Mouse (Mus musculus): ENCODE measurements at regions not wholly inside any gene's neighbourhood (a gene's known extent, or its start where the extent isn't known, plus 50 kb on each side); places are given as distances from the start of the nearest gene placed in this dataset.

DNA sequence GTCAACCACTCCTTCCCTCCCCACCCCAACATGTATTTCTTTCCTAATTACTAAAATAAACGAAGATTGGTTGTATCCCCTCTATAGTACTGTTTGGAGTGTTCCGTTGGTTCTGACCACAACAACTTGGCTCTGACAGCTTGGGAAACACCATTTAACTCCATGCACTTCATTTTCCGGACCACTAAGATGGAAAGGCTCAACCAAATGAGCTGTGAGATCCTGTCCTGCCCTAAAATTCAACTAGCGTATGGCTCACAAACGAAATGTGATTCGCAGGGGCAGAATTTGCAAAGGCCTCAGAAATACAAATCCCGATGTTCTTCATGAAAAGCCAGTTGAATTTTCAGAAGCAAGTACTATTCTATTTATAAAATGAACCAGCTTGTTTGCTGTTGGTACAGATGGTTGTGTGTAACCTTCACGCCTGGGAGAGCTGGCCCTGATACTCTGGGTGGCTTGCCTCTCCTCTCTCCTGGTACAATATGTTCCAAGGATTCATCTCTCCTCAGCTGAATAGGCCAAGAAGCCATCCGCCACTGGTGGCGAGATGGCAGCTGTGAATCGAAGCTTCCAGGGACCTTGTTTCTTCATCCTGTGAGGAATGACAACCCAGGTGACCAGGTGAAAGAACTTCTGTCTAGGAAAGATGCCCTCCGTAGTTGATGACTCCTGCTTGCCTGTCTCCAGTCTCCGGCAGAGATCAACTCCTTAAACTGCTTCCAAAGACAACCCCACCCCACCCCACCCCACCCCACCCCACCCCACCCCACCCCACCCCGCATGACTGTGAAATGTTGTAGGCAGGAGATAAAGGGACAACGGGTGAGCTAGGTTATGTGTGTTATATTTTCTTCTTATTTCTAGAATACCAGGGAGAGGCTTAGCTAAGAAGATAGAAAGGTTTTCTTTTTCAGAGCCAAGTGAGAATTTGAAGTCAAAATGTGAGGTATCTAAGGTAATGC lies 237.7 kb upstream of the Map3k1 start:
- H3K4me1 ChIP-seq (replicated peaks; ENCODE audit: control insufficient read depth, insufficient read depth, low read length) = no peaks in the 10 kb centered on the region
- H3K27ac ChIP-seq (ENCODE audit: low read length) = no peak overlapping the region
- H3K4me3 ChIP-seq (replicated peaks; ENCODE audit: low read length) = no peak overlapping the region
- H3K9ac ChIP-seq (replicated peaks; ENCODE audit: low read depth, low read length) = no peak overlapping the region
- no peaks in the 10 kb centered on the region for H3K36me3 ChIP-seq (ENCODE audit: control insufficient read depth, insufficient read depth)
- WGBS = 90% methylated on average over 15 of the region's 15 CpGs
- H3K27me3 ChIP-seq (replicated peaks; ENCODE audit: control insufficient read depth, insufficient read depth, low read length) = no peaks in the 10 kb centered on the region
- no peak for ATAC-seq
- H3K9me3 ChIP-seq (ENCODE audit: control insufficient read depth, low read length) = no peaks in the 10 kb centered on the region
- no peak overlapping the region for H3K4me2 ChIP-seq (ENCODE audit: low read length)

GRCm38 (mm10) chr13:112047408-112047807 lies 238.6 kb upstream of the Map3k1 start:
- H3K4me1 ChIP-seq (replicated peaks; ENCODE audit: control insufficient read depth, insufficient read depth, low read length) = no peaks in the 10 kb centered on the region
- H3K27me3 ChIP-seq (replicated peaks; ENCODE audit: control insufficient read depth, insufficient read depth, low read length) = no peaks in the 10 kb centered on the region
- H3K4me3 ChIP-seq (replicated peaks; ENCODE audit: low read length) = no peak overlapping the region
- WGBS = 67% methylated on average over 3 of the region's 3 CpGs
- no peak overlapping the region for H3K4me2 ChIP-seq (ENCODE audit: low read length)
- H3K27ac ChIP-seq (ENCODE audit: low read length) = no peak overlapping the region
- H3K9ac ChIP-seq (replicated peaks; ENCODE audit: low read depth, low read length) = no peak overlapping the region
- no peak for ATAC-seq
- H3K9me3 ChIP-seq (ENCODE audit: control insufficient read depth, low read length) = no peaks in the 10 kb centered on the region
- no peaks in the 10 kb centered on the region for H3K36me3 ChIP-seq (ENCODE audit: control insufficient read depth, insufficient read depth)

DNA sequence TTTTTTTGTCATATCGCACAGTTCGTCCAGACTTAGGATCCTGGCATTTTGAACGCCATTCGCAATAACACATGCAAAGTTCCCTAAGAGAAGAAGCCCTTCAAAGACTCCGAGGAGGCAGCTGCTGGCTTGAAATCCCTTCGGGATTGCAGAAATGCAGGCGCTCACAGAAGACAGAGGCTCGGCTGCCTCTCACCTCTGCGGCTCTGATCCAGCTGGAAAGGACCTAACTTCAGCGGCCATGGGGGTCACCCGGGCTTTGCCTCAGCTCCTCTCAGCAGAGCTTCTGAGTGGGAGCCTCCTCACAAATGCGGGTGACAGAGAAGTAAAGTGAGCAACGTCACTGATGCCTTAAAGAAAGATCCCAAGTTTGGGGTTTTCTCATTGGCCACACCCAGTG lies 239.1 kb upstream of the Map3k1 start:
- no peak for ATAC-seq

GRCm38 (mm10) chr13:112048327-112048726 lies 239.5 kb upstream of the Map3k1 start:
- H3K9ac ChIP-seq (replicated peaks; ENCODE audit: low read depth, low read length) = no peak overlapping the region
- H3K36me3 ChIP-seq (ENCODE audit: control insufficient read depth, insufficient read depth) = no peaks in the 10 kb centered on the region
- no peaks in the 10 kb centered on the region for H3K4me1 ChIP-seq (replicated peaks; ENCODE audit: control insufficient read depth, insufficient read depth, low read length)
- no peaks in the 10 kb centered on the region for H3K9me3 ChIP-seq (ENCODE audit: control insufficient read depth, low read length)
- H3K4me3 ChIP-seq (replicated peaks; ENCODE audit: low read length) = no peak overlapping the region
- no peak overlapping the region for H3K27ac ChIP-seq (ENCODE audit: low read length)
- no peak overlapping the region for H3K4me2 ChIP-seq (ENCODE audit: low read length)
- 94% methylated on average over 6 of the region's 6 CpGs for WGBS
- H3K27me3 ChIP-seq (replicated peaks; ENCODE audit: control insufficient read depth, insufficient read depth, low read length) = no peaks in the 10 kb centered on the region
- no peak for ATAC-seq

More for the DNA sequence above, 239.1 kb upstream of the Map3k1 start:
- Histone ChIP-seq H3K27ac (ENCODE audit: low read length) (no peak overlapping the region), H3K4me3 (replicated peaks; ENCODE audit: low read length) (no peak overlapping the region), H3K4me1 (replicated peaks; ENCODE audit: control insufficient read depth, insufficient read depth, low read length) (no peaks in the 10 kb centered on the region), H3K9ac (replicated peaks; ENCODE audit: low read depth, low read length) (no peak overlapping the region), H3K27me3 (replicated peaks; ENCODE audit: control insufficient read depth, insufficient read depth, low read length) (no peaks in the 10 kb centered on the region), H3K36me3 (ENCODE audit: control insufficient read depth, insufficient read depth) (no peaks in the 10 kb centered on the region), H3K9me3 (ENCODE audit: control insufficient read depth, low read length) (no peaks in the 10 kb centered on the region), H3K4me2 (ENCODE audit: low read length) (no peak overlapping the region)
- 85% methylated on average over 13 of the region's 13 CpGs for WGBS

DNA sequence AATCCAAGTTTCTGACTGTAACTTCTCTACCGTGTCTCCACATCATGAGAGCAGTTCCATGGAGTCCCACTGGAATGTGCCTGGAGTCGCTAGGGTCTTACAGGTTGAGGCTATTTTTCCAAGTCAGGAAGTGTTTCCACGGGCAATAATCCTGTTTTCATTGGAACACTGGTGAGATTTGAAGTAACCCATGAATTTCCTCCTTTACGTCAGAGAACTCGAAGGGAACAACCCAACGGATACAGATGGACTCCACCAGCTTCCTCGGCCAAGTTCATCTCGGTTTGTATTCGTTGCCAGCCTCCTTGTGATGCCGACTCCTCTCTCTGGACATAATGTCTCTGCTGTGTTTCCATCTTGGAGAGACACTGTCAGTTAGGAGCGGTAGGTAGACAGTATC lies 237.4 kb upstream of the Ankrd55 start:
- Histone ChIP-seq H3K4me1 (replicated peaks; ENCODE audit: control insufficient read depth, insufficient read depth, low read length) (no peaks in the 10 kb centered on the region), H3K27me3 (replicated peaks; ENCODE audit: control insufficient read depth, insufficient read depth, low read length) (no peaks in the 10 kb centered on the region), H3K4me2 (ENCODE audit: low read length) (no peak overlapping the region), H3K27ac (ENCODE audit: low read length) (no peak overlapping the region), H3K36me3 (ENCODE audit: control insufficient read depth, insufficient read depth) (no peaks in the 10 kb centered on the region), H3K9ac (replicated peaks; ENCODE audit: low read depth, low read length) (no peak overlapping the region), H3K4me3 (replicated peaks; ENCODE audit: low read length) (no peak overlapping the region), H3K9me3 (ENCODE audit: control insufficient read depth, low read length) (no peaks in the 10 kb centered on the region)
- ATAC-seq = no peak
- WGBS = 91% methylated on average over 11 of the region's 11 CpGs

GRCm38 (mm10) chr13:112052011-112052410 lies 236.2 kb upstream of the Ankrd55 start:
- H3K27me3 ChIP-seq (replicated peaks; ENCODE audit: control insufficient read depth, insufficient read depth, low read length) = no peaks in the 10 kb centered on the region
- H3K27ac ChIP-seq (ENCODE audit: low read length) = no peak overlapping the region
- 89% methylated on average over 3 of the region's 3 CpGs for WGBS

GRCm38 (mm10) chr13:112052456-112052855 lies 235.8 kb upstream of the Ankrd55 start:
- no peak overlapping the region for H3K4me2 ChIP-seq (ENCODE audit: low read length)
- H3K36me3 ChIP-seq (ENCODE audit: control insufficient read depth, insufficient read depth) = no peaks in the 10 kb centered on the region
- no peaks in the 10 kb centered on the region for H3K4me1 ChIP-seq (replicated peaks; ENCODE audit: control insufficient read depth, insufficient read depth, low read length)
- no peaks in the 10 kb centered on the region for H3K27me3 ChIP-seq (replicated peaks; ENCODE audit: control insufficient read depth, insufficient read depth, low read length)
- H3K9ac ChIP-seq (replicated peaks; ENCODE audit: low read depth, low read length) = no peak overlapping the region
- H3K4me3 ChIP-seq (replicated peaks; ENCODE audit: low read length) = no peak overlapping the region
- no peak for ATAC-seq
- 86% methylated on average over 3 of the region's 3 CpGs for WGBS
- no peak overlapping the region for H3K27ac ChIP-seq (ENCODE audit: low read length)
- no peaks in the 10 kb centered on the region for H3K9me3 ChIP-seq (ENCODE audit: control insufficient read depth, low read length)

More at GRCm38 (mm10) chr13:112052011-112052410, 236.2 kb upstream of the Ankrd55 start:
- Histone ChIP-seq H3K9me3 (ENCODE audit: control insufficient read depth, low read length) (no peaks in the 10 kb centered on the region), H3K4me2 (ENCODE audit: low read length) (no peak overlapping the region), H3K4me3 (replicated peaks; ENCODE audit: low read length) (no peak overlapping the region), H3K9ac (replicated peaks; ENCODE audit: low read depth, low read length) (no peak overlapping the region), H3K36me3 (ENCODE audit: control insufficient read depth, insufficient read depth) (no peaks in the 10 kb centered on the region), H3K4me1 (replicated peaks; ENCODE audit: control insufficient read depth, insufficient read depth, low read length) (no peaks in the 10 kb centered on the region)
- ATAC-seq = no peak

DNA sequence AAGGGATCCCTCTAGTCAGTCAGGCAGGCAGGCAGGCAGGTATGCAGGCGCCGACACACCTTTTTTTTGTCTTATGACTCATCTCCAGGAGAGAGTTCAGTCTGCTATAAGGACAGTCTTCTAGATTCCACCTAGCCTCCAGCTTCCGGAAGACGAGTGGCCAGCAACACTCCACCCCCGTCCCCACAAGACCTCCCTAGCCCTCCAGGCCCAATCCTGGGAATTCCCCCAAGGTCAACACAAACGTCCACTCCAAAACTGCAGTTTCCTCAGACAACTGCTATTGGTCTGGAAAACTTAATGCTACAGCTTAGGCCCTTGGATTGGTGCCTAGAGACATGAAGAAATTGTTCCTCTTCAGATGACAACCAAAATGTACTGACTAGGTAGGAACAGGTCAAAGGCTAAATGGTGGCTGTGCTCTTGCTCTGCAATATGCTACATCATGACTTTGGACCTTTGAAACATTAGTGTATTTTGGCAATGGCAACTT lies 233.3 kb upstream of the Ankrd55 start:
- 89% methylated on average over 6 of the region's 6 CpGs for WGBS
- Histone ChIP-seq H3K27ac (ENCODE audit: low read length) (no peak overlapping the region), H3K4me2 (ENCODE audit: low read length) (no peak overlapping the region), H3K4me1 (replicated peaks; ENCODE audit: control insufficient read depth, insufficient read depth, low read length) (no peaks in the 10 kb centered on the region), H3K27me3 (replicated peaks; ENCODE audit: control insufficient read depth, insufficient read depth, low read length) (no peaks in the 10 kb centered on the region), H3K9ac (replicated peaks; ENCODE audit: low read depth, low read length) (no peak overlapping the region), H3K4me3 (replicated peaks; ENCODE audit: low read length) (no peak overlapping the region), H3K36me3 (ENCODE audit: control insufficient read depth, insufficient read depth) (no peaks in the 10 kb centered on the region), H3K9me3 (ENCODE audit: control insufficient read depth, low read length) (no peaks in the 10 kb centered on the region)
- ATAC-seq = no peak

GRCm38 (mm10) chr13:112058218-112058617 lies 230.0 kb upstream of the Ankrd55 start:
- ATAC-seq = peak; percentile 76
- no peak overlapping the region for H3K27ac ChIP-seq (ENCODE audit: low read length)
- no peaks in the 10 kb centered on the region for H3K9me3 ChIP-seq (ENCODE audit: control insufficient read depth, low read length)
- no peak overlapping the region for H3K4me3 ChIP-seq (replicated peaks; ENCODE audit: low read length)
- WGBS = 71% methylated on average over 11 of the region's 11 CpGs
- H3K4me1 ChIP-seq (replicated peaks; ENCODE audit: control insufficient read depth, insufficient read depth, low read length) = no peaks in the 10 kb centered on the region
- no peaks in the 10 kb centered on the region for H3K36me3 ChIP-seq (ENCODE audit: control insufficient read depth, insufficient read depth)
- H3K4me2 ChIP-seq (ENCODE audit: low read length) = no peak overlapping the region
- no peaks in the 10 kb centered on the region for H3K27me3 ChIP-seq (replicated peaks; ENCODE audit: control insufficient read depth, insufficient read depth, low read length)
- no peak overlapping the region for H3K9ac ChIP-seq (replicated peaks; ENCODE audit: low read depth, low read length)

Data from forebrain, embryonic 16.5 days (tissue).